Mouse (Mus musculus) spleen, postnatal 36 days (tissue): Measurements from ENCODE around the gene Pgk1.
"Not testable (repeated sequence)": the region's sequence is repeated elsewhere in the genome, so short reads cannot be mapped to it uniquely, and the experiment has no call there.

Experiments used
- DNase-seq, 2 experiments: peaks; one replicate each; pipeline ENCODE4 v3.0.0; 2022; ENCODE audit warnings: low spot score in 2 of 2, mixed read lengths in 1 of 2

Pgk1 gene

DNA sequence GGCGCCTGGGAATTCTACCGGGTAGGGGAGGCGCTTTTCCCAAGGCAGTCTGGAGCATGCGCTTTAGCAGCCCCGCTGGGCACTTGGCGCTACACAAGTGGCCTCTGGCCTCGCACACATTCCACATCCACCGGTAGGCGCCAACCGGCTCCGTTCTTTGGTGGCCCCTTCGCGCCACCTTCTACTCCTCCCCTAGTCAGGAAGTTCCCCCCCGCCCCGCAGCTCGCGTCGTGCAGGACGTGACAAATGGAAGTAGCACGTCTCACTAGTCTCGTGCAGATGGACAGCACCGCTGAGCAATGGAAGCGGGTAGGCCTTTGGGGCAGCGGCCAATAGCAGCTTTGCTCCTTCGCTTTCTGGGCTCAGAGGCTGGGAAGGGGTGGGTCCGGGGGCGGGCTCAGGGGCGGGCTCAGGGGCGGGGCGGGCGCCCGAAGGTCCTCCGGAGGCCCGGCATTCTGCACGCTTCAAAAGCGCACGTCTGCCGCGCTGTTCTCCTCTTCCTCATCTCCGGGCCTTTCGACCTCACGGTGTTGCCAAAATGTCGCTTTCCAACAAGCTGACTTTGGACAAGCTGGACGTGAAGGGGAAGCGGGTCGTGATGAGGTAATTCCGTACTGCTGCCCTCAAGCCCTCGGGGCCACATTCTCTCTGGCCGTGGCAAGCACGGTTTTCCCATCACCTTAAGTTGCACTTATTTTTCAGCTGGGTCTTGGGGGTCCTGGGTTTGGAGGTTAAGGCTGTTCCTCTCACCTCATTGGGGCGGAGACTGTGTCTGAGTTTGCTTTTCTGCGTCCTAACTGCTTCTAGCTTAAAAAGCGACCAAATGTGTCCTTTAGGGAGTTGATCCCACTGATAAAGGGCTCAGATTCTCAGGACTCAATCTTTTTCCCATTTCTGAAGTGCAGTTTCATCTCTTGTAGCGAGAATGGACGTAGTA, at the start of gene Pgk1:
Gene Pgk1 (plus strand): TSS at position 388 of the 937 bp plus-strand sequence.
- DNase-seq: peak; percentile 89 to 94

DNA sequence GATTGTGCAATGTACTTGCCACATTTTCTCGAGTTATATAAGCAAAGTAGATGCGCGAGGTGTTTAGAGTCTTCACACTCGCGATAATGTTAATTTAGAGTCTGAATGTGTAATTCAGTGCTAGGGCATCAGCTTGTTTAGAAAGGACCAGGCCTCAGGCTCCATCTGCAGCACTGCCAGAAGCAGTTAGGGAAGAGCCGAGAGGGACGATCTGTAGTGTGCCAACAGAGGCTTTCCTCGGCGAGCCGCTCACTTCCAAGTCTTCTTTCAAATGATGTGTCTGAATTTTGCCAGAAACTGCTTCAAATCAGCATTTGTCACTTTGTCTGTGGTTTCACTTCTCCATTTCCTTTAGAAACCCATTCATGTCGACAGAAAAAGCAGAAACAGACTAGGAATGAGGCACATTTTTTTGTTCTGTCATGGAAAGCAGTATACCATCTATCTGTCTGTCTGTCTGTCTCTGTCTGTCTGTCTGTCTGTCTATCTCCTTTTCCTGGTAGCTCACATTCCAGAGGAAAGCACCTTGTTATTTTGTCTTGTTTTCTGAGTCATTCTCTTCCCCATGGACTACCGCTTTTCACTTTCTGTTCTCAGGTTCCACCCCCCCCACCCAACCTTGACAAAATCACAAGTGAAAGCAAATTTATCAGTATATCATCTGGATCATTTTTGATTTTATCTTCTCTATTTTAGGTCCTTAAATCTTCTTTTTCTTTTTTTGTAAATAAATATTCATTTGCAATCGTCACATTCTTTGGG, 47.4 kb upstream of the Pgk1 start:
- DNase-seq: peak in 1 of 2 experiments; percentile 24

DNA sequence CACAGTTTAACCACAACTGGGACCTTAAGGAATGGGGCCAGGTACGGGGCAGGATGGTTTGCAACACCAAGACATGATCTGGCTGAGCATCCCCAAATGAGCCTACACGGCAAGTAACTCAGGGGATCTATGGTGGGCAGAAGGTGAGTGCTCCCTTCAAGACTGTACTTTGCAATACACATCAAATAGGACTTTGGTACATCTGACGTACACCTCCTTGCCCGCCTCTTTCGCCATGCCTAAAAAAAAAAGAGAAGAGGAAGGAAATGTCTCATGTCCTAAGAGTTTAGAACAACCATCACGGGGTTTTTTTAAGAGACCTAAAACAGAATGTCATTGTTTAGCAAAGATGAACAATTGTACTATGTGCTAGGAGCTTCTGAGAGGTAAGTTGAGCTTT, 44.0 kb upstream of the Pgk1 start, which contains the start of gene Tlr13:
Gene Tlr13 (plus strand): TSS at position 269 of the 400 bp plus-strand sequence.
- DNase-seq: no peak

DNA sequence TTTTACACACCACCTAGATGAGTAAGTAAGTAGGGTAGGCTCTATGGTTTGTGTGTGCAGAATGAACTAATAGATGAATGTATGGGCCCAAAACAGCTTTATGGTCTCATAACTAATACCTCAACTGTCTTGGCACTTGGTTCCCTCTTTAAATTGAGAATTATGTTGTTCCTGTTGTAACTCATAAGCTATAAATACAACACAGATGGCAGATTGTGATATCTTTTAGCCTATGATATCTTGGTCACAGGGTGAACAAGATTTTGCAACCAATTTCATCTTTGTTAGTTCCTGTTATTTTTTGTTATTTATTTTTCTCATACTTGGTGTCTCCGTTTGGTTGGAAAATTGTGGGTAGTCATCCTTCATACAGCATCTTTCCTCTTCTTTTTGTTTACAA, 38.7 kb upstream of the Pgk1 start:
- DNase-seq: no peak

DNA sequence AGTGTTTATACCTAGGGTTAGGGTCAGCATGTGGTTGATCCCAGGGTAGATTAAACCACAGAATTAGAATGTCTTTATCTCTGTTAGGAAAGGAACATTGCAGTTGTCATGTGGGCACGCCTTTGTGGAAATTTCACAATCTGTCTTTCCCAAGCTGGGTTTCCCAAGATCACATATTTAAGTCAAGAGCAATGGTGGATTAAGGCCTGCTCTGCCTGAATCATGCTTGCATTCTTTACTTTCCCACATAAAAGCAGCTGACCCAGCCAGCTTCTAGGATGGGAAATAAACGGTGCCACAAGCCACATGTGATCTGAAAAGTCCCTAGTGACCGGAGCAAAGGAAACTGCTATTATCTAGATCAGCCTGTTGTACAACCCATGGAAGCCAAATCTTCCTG, 37.4 kb upstream of the Pgk1 start:
- DNase-seq: no peak

DNA sequence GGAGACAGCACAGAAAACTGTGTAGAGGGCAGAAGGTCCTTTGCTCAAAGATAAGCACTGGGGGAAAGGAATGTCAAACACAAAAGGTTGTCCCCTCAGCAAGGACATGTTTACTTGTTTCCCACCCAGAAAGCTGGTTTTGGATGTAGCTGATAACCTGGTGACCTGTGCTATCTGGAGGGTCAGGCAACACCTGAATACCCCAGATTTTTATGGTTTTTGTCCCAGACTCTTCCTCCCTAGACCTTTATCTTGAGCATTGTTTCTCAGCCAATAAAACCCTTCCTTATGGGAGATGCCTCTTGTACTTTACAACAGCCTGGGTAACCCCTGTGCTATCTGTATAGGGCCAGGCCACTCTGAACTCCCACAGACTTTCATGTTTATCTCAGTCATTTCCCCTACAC, 32.7 kb upstream of the Pgk1 start:
- DNase-seq: no peak

DNA sequence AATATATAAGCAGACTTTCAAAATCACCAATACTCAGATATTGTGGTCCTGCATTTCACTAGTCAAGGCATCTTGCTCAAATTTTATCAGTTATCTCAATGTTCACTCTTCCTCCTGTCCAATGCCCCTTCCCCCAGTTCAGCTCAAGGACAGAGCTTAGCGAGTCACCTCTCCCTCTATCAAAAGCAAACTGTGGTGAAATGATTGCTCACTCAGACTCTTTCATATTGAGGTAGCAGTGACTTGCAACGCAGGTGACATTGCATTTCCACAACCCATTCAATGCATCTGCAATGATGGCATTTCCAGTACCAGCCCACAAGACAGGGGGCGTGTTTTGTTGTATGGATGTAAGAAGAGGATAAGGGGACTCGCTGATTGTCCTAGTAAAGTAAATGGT, 31.0 kb upstream of the Pgk1 start:
- no peak for DNase-seq

DNA sequence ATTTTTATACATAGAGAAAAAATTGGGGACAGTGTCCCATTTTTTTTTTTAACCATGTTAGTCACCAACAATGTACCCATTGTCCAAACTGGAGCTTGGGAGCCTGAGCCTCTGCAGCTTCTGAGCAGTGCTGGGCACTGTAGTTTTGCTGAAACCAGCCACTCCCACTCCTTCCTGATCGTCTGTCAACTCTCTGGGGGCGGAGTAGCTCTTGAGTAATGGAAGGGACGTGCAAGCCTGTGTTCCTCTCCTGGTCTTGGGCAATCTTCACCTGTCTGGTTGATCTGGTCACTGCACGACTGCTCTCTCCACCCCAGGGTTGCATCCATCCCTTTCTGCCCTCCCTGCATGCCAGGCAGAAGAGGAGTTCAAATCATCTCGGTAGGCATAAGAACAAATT, 22.9 kb upstream of the Pgk1 start:
- DNase-seq: peak in 1 of 2 experiments; percentile 10

DNA sequence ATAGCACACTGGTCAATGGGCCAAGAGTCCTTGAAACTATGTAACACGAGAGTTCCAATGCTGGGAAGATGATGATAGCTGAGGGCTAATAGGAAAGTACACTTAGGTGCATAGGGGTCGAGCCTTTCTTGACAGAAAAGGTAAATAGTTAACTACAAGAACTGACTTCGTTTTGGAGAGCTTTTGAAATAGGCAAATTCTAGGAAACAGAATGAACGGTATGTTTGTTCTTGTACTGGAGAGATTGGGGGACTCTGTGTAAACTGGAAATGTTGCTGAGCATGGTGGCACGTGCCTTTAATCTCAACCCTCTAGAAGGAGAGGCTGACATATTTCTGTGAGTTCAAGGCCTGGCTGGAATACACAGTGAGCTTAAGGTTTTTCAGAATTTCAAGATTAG, 22.3 kb upstream of the Pgk1 start:
- no peak for DNase-seq

DNA sequence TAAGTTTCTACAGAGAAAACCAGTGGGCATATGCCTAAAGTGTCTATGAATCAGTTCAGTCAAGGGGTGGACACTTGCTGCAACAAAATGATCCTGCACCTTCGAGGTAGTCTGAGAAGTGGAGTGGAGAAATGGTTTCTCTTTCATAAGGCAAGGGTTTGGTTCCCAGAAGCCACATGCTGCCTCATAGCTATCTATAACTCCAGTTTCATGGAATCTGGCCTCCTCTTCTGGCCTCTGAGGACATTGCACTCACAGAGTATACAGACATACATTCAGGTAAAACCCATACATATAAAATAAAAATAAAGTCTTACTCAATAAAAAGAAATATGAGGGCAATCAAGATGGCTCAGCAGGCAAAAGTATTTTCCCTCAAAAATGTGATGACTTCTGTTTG, 21.8 kb upstream of the Pgk1 start:
- DNase-seq: peak in 1 of 2 experiments; percentile 1

DNA sequence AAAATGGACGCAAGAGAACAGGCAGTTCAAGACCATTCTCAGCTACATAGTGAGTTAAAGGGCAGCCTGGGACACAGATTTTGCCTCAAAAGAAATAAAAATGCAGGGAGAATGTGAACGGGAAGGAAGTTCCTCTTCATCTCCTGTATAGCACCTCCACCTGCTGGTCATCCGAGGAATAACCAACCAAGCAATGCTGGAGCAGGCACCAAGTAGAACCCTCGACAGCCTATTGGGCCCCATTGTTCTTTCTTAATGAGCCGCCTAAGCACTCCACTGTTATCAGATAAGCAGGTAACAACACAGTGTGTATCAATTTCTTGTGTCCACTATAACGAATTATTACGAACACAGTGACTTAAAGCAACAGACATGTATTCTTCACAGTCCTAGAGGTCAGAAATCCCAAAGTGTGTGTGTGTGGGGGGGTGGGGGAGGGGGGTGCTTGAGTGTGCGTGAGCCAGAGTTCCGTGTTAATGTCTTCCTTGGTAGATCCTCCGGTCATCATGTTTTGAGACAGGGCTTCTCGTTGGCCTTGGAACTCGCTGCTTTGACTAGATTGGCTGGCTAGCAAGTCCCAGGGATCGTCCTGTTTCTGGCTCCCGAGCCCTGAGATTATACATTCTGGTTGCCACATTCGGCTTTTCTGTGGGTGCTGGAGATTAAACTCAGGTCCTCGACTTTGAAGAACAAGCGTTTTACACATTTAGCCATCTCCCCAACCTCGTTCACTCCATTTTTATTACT, 15.6 kb upstream of the Pgk1 start:
- peak; percentile 61 to 69 for DNase-seq

DNA sequence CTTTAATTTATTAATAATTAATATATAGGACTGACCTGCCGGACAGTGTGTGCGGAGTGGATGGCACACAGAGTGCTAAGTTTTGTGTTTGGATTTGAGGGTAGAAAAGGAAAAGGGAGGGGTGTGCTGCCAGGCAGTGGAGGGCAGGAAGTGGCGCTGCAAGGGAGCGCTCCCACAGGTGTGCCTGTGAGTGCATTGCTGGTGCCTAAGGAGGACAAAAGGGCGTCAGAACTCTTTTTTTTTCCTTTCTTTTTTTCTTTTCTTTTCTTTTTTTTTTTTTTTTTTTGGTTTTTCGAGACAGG, 15.1 kb upstream of the Pgk1 start:
- DNase-seq: no peak

DNA sequence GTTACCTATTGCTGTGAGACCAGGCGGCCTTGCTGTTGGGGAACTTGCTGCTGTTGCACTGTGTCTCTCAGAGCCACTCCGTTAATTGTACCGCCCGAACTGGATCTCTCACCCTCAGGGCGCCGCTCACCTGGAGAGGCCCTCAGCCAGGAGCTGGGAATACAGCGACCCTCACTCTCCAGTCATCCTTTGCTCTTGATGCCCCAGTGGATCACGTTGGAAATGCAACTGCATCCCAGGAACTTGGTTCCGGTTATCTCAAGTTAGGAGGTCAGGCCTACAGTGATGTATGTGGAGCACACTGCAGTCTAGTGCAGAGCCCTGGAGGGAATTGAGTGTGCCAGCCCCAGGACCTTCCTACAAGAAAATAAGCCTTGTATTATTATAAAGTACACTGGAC, 10.6 kb upstream of the Pgk1 start:
- no peak for DNase-seq

DNA sequence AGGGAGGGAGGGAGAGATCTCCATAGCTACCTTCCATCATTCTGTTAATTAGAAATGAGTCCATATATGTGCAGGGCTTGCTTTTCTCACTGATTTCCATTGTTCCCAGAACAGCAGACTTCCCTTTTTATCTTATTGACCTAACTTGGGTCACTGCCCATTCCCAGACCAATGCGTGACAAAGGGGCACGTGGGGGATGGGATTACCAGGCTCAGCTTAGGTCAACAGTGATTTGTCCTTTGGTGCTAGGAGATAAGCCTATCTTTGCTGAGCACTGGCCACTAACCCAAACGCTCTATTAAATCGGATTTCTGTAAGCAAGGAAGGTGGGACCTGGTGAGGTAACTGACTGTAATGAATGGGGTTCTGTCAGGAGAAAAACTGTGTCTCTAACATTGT, 2.6 kb upstream of the Pgk1 start:
- DNase-seq: no peak

DNA sequence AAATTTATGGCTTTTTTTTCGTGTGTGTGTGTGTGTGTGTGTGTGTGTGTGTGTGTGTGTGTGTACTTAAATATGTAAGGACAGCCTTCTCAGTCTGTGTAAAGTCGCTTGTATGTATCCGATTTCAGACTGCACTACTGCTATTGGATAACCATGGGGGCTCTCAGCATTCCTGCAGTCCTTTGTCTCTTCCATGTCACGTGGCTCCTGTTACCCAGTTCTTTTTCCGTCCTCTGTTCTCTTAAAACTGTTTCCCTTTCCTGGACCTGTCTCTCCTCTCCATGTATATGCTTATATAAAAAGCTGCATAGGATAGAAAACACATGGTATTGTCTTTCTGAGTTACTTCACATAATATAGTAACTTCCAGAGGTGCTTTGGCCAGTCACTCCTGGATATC, 1.2 kb upstream of the Pgk1 start:
- no peak for DNase-seq

GRCm38 (mm10) chrX:106187737-106188136, 837 bp downstream of the Pgk1 start:
- peak in 1 of 2 experiments; percentile 22 for DNase-seq

DNA sequence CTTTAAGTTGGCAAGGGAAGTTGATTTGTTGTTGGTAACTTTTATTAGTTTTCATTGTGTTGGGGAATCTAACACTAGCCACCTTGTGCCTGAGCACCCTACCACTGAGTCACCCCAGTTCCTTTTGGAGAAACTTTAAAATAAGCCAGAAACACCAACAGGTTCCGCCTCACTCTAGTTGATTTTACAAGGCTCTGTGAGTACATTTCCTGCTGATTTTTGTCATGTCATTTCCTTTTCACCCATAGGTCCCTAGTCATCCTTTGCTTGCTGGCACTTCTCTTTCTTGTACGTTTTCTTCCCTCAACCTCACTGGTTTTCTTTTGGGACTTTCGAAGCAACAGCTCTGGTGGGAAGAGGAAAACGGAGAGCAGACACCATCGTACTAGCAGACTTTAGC, 2.5 kb downstream of the Pgk1 start:
- DNase-seq: no peak

DNA sequence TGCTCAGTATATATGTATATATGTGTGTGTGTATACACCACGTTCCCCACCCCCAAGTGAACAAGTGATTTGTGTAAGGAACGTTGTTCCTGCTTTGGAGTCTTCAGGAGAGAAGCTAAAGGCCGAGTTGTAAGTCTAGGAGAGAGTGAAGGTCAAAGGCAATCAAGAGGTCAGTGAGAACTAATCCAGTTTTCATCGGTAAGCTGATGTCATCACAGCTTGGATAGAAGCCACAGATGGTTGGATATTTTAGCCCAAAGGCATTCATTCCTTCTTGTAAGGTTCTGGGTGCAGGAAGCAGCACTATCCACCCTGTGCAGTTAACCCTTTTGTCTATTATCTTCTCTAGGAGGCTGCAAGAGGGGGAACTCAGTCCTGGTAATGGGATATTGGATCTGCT, 3.2 kb downstream of the Pgk1 start:
- DNase-seq: no peak

GRCm38 (mm10) chrX:106194361-106194760, 7.5 kb downstream of the Pgk1 start:
- DNase-seq: not testable (repeated sequence)

- DNase-seq: no peak
Observed at GRCm38 (mm10) chrX:106197308-106197707, 10.4 kb downstream of the Pgk1 start.

DNA sequence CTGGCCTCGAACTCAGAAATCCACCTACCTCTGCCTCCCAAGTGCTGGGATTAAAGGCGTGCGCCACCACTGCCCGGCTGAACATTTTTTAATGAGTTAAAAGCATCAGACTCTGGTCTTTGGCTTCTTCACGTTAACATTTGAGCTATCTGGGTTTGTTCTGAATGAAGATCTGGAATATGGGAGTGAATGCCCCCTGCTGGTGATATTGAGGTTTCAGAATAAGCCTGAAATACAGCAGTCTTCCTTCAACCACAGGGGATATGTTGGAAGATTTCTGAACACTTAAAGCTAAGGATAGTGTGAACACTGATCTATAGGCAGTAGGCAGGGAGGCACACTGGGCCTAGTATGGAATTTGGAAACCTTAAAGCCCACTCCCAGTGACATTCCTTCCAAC, 12.0 kb downstream of the Pgk1 start:
- no peak for DNase-seq

DNA sequence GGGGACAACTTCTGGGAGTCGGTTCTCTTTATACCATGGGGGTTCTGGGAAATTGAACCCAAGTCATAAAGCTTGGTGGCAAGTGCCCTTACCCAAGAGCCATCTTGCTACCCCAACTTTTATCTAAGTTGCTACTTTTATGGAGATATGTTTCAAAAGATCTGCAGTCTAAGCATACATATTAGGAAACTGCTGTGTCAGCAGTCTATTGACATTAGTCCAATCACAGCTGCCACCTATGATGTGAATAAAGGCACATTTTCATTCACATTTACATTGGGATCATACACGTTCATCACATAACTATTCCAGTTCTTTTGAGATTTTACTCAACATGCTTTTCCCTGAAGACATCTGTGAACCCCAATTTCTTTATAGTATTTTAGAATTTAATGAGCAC, 22.2 kb downstream of the Pgk1 start:
- DNase-seq: no peak
